Mouse (Mus musculus): ENCODE measurements at regions not wholly inside any gene's neighbourhood (a gene's known extent, or its start where the extent isn't known, plus 50 kb on each side); places are given as distances from the start of the nearest gene placed in this dataset.
A peak's percentile ranks its signal among the peaks of the same experiment; 100 is the strongest.

GRCm38 (mm10) chr3:41476516-41476915 is 79.0 kb upstream of the Jade1 start:
- no peak for DNase-seq (ENCODE audit: low spot score)

GRCm38 (mm10) chr3:41472586-41472985 is 82.9 kb upstream of the Jade1 start:
- DNase-seq (ENCODE audit: low spot score) = no peak

- DNase-seq (ENCODE audit: low spot score) = no peak
Measured at GRCm38 (mm10) chr3:41469106-41469505, 86.4 kb upstream of the Jade1 start.

- no peak for DNase-seq (ENCODE audit: low spot score)
Measured at GRCm38 (mm10) chr3:41467857-41468256, 87.7 kb upstream of the Jade1 start.

- no peak for DNase-seq (ENCODE audit: low spot score)
Measured at GRCm38 (mm10) chr3:41465893-41466292, 89.6 kb upstream of the Jade1 start.

- DNase-seq (ENCODE audit: low spot score) = peak; percentile 73
Measured at GRCm38 (mm10) chr3:41462953-41463644, 92.4 kb upstream of the Jade1 start.

GRCm38 (mm10) chr3:41460131-41460530 is 95.4 kb upstream of the Jade1 start:
- no peak for DNase-seq (ENCODE audit: low spot score)

GRCm38 (mm10) chr3:41458156-41458555 is 97.4 kb upstream of the Jade1 start:
- DNase-seq (ENCODE audit: low spot score) = no peak

GRCm38 (mm10) chr3:41453525-41453924 is 102.0 kb upstream of the Jade1 start:
- no peak for DNase-seq (ENCODE audit: low spot score)

GRCm38 (mm10) chr3:41452716-41453090 is 102.8 kb upstream of the Jade1 start:
- DNase-seq (ENCODE audit: low spot score) = peak; percentile 45

- no peak for DNase-seq (ENCODE audit: low spot score)
Measured at GRCm38 (mm10) chr3:41452020-41452715, 103.4 kb upstream of the Jade1 start.

GRCm38 (mm10) chr3:41450696-41451095 is 104.8 kb upstream of the Jade1 start:
- peak; percentile 36 for DNase-seq (ENCODE audit: low spot score)

GRCm38 (mm10) chr3:41444243-41444753 is 111.2 kb upstream of the Jade1 start:
- DNase-seq (ENCODE audit: low spot score) = no peak

- DNase-seq (ENCODE audit: low spot score) = no peak
Measured at GRCm38 (mm10) chr3:41436238-41436637, 119.3 kb upstream of the Jade1 start.

GRCm38 (mm10) chr3:41433106-41433505 is 122.4 kb upstream of the Jade1 start:
- DNase-seq (ENCODE audit: low spot score) = peak; percentile 71

GRCm38 (mm10) chr3:41432376-41432775 is 123.2 kb upstream of the Jade1 start:
- DNase-seq (ENCODE audit: low spot score) = no peak

- peak; percentile 74 for DNase-seq (ENCODE audit: low spot score)
Measured at GRCm38 (mm10) chr3:41430191-41430590, 125.3 kb upstream of the Jade1 start.

- no peak for DNase-seq (ENCODE audit: low spot score)
Measured at GRCm38 (mm10) chr3:41426946-41427345, 128.6 kb upstream of the Jade1 start.

- DNase-seq (ENCODE audit: low spot score) = peak; percentile 55
Measured at GRCm38 (mm10) chr3:41425863-41426262, 129.7 kb upstream of the Jade1 start.

- no peak for DNase-seq (ENCODE audit: low spot score)
Measured at GRCm38 (mm10) chr3:41424142-41424939, 131.2 kb upstream of the Jade1 start.

GRCm38 (mm10) chr3:41423630-41424029 is 131.9 kb upstream of the Jade1 start:
- DNase-seq (ENCODE audit: low spot score) = no peak

All from adipocyte (in vitro differentiated cells).